Mouse (Mus musculus) fibroblast of lung, adult 2 months (primary cell): Measurements from ENCODE around the gene Mei1.

Source experiments
- DNase-seq: peaks from one replicate; pipeline ENCODE4 v3.0.0-alpha.2; 2011; ENCODE audit warnings: low read depth

The Mei1 gene

GRCm38 (mm10) chr15:82175091-82175490 is 105.3 kb downstream of the Mei1 start:
- no peak for DNase-seq
